Mouse (Mus musculus) liver, embryonic 14.5 days (tissue): Measurements from ENCODE around the gene Tmem60. TPM values are rescaled to one million over a fixed set of nuclear protein-coding genes. Genes with fewer than 3 reads are reported as not detected.

Source experiments
- ATAC-seq: fragments of 200-750 bp; cut with Nextera tagmentation; 2 replicates; pipeline ENCODE4 v1.8.0; 2017; ENCODE audit warnings: moderate number of reproducible peaks, mild to moderate bottlenecking, moderate library complexity; ENCODE audit not compliant: insufficient read depth
- DNase-seq, 3 experiments: peaks; one replicate each; pipeline ENCODE4 v3.0.0-alpha.2; 2012 to 2013; ENCODE audit warnings: low read depth in 3 of 3, low spot score in 3 of 3
- H3K27ac ChIP-seq: fragments of 300-500 bp; sonication (generic); 2 replicates; pipeline ENCODE4 v1.5.1; 2014; ENCODE audit warnings: moderate library complexity, mild to moderate bottlenecking, control low read depth, inconsistent platforms
- H3K27me3 ChIP-seq: fragments of 300-500 bp; sonication (generic); 2 replicates; pipeline ENCODE4 v1.6.1; 2014; ENCODE audit warnings: mild to moderate bottlenecking, low read length, moderate library complexity; ENCODE audit not compliant: control insufficient read depth, insufficient read depth
- H3K36me3 ChIP-seq: fragments of 300-500 bp; sonication (generic); replicated peaks from 2 replicates; pipeline ENCODE4 v1.6.1; 2014; ENCODE audit warnings: low read depth; ENCODE audit not compliant: control insufficient read depth, insufficient read depth
- H3K4me1 ChIP-seq, 2 experiments: fragments of 200-500 bp in 1 of 2; fragments of 300-500 bp in 1 of 2; sonication (generic) in 1 of 2; replicated peaks; 2 replicates each; pipeline ENCODE4 v1.6.1; 2012 to 2014; ENCODE audit warnings: antibody characterized with exemption in 1 of 2, inconsistent platforms in 1 of 2, low read length in 1 of 2; ENCODE audit not compliant: control insufficient read depth in 2 of 2, insufficient read depth in 2 of 2
- H3K4me2 ChIP-seq: fragments of 300-500 bp; sonication (generic); 2 replicates; pipeline ENCODE4 v1.6.1; 2014; ENCODE audit warnings: low read depth, mild to moderate bottlenecking, control low read depth, moderate library complexity
- H3K4me3 ChIP-seq, 2 experiments: fragments of 200-500 bp in 1 of 2; fragments of 300-500 bp in 1 of 2; sonication (generic) in 1 of 2; 2 replicates each; pipeline ENCODE4 v1.5.1; 2012 to 2014; ENCODE audit warnings: low read depth in 2 of 2, low read length in 2 of 2, mild to moderate bottlenecking in 2 of 2, control low read depth in 1 of 2, inconsistent platforms in 1 of 2, moderate library complexity in 1 of 2; ENCODE audit not compliant: insufficient read depth in 1 of 2
- H3K9ac ChIP-seq: fragments of 300-500 bp; sonication (generic); replicated peaks from 2 replicates; pipeline ENCODE4 v1.6.1; 2014; ENCODE audit warnings: mild to moderate bottlenecking, control low read depth, moderate library complexity
- H3K9me3 ChIP-seq: fragments of 300-500 bp; sonication (generic); 2 replicates; pipeline ENCODE4 v1.6.1; 2016; ENCODE audit warnings: low read length, mixed read lengths; ENCODE audit not compliant: control insufficient read depth
- CTCF ChIP-seq: IDR thresholded peaks from 2 replicates; pipeline ENCODE4 v1.5.1; 2016; ENCODE audit warnings: antibody characterized with exemption, low read depth, control low read depth
- EP300 ChIP-seq: IDR thresholded peaks from 2 replicates; pipeline ENCODE4 v1.6.1; 2016; ENCODE audit warnings: antibody characterized with exemption, low read depth
- WGBS: fragments of 180-500 bp; shearing (Covaris S2); extraction: QIAGEN DNeasy Blood & Tissue Kit; methylation state at CpG from one replicate; pipeline ENCODE4 v1.1.7; 2014; ENCODE audit not compliant: insufficient replicate concordance; 5-methylcytosine and 5-hydroxymethylcytosine counted together
- polyA plus RNA-seq, 2 experiments: library from polyadenylated mRNA; depleted of rRNA in 1 of 2; stranded (reverse) in 1 of 2; unstranded in 1 of 2; fragments of >200 nt; fragmentation: Nextera tagmentation in 1 of 2; extraction: Ambion mirVana in 1 of 2; gene quantifications; 2 replicates each; pipeline versions ENCODE4 v1.2.1 to v1.2.3; 2012 to 2014

The Tmem60 gene
- polyA plus RNA-seq, 2 experiments = 15.1 to 40.9 TPM

DNA sequence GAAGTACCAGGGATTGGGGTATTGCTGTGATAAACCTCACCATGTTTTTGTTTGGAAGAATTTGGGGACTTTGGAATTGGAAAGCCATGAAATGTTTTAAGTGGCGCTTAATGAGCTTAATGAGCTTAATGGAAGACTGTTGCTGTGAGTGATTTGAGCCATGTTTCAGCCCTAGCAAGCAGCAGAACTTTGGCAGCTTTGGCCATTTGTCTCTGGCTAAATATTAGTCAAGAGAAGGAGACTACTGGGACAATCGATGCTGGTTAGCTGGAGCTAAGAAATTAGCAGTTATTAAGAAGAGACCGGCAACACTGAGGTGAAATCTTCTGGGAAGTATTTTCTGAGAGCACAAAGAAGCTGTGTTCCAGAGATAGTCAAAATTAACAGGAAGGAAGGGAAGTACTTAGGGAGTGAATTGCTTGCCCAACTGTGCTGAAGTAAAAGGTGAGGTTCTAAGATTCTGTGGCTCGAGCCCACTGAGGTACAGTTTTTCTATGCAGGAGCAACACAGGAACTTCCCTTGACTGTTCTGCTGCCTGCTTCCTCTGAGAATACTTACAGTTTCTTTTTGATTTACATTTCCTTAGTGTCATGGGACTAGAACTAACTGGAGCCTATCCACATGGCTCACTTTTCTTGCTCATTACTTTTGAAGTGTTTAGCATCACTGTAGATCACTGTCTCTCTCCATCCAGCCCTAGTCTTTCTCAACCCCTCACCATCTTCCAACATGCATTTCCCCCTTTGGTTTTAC, 17.6 kb upstream of the Tmem60 start:
- TF ChIP-seq CTCF = no peak
- WGBS = 42% methylated on average over 4 of the region's 4 CpGs
- H3K9me3 ChIP-seq = no peaks in the 10 kb centered on the region
- H3K4me1 ChIP-seq = peaks cover 0 to 2% of the 10 kb centered on the region in 2 experiments; a peak in 2 of 4 replicates
- DNase-seq (no peak), ATAC-seq (no peak)
- no peaks in the 10 kb centered on the region for H3K27me3 ChIP-seq
- no peaks in the 10 kb centered on the region for H3K36me3 ChIP-seq
- no peak overlapping the region for H3K27ac ChIP-seq
- H3K4me2 ChIP-seq = no peak overlapping the region
- no peak overlapping the region for H3K9ac ChIP-seq
- no peak overlapping the region for H3K4me3 ChIP-seq

GRCm38 (mm10) chr5:20865193-20865755, 16.7 kb upstream of the Tmem60 start:
- no peak overlapping the region for H3K9ac ChIP-seq
- H3K27ac ChIP-seq = no peak overlapping the region
- ATAC-seq = no peak
- H3K4me3 ChIP-seq = no peak overlapping the region
- no peaks in the 10 kb centered on the region for H3K36me3 ChIP-seq
- no peak for TF ChIP-seq CTCF
- no peak for TF ChIP-seq EP300
- WGBS = 74% methylated on average over 2 of the region's 2 CpGs
- no peaks in the 10 kb centered on the region for H3K9me3 ChIP-seq
- peaks cover 0 to 2% of the 10 kb centered on the region in 2 experiments; a peak in 2 of 4 replicates for H3K4me1 ChIP-seq
- DNase-seq = no peak
- no peaks in the 10 kb centered on the region for H3K27me3 ChIP-seq
- no peak overlapping the region for H3K4me2 ChIP-seq

DNA sequence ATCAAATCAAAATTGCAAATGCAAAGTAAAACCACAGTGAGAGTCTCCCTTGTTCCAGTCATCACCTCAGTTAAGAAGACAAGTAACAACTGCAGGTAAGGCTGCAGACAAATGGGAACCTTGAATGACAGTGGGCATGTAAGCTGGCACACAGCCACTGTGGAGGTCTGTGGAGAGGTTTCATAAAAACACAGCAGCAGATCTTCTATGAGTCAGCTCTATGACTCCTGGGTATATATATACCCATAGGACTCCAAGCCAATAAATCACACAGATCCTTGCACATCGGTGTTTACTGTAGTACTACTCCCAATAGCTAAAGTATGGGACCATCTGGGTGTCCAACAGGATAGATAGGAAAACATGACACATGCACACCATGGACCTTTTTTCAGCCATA, 8.8 kb upstream of the Tmem60 start:
- H3K27me3 ChIP-seq = no peaks in the 10 kb centered on the region
- no peak overlapping the region for H3K4me3 ChIP-seq
- ATAC-seq (no peak), DNase-seq (no peak)
- no peaks in the 10 kb centered on the region for H3K9me3 ChIP-seq
- TF ChIP-seq CTCF (no peak), EP300 (no peak)
- no peaks in the 10 kb centered on the region for H3K36me3 ChIP-seq
- H3K9ac ChIP-seq = no peak overlapping the region
- H3K4me1 ChIP-seq = peaks cover 0 to 2% of the 10 kb centered on the region in 2 experiments; a peak in 1 of 4 replicates
- H3K27ac ChIP-seq = no peak overlapping the region
- 89% methylated on average over 1 of the region's 1 CpGs for WGBS
- no peak overlapping the region for H3K4me2 ChIP-seq

DNA sequence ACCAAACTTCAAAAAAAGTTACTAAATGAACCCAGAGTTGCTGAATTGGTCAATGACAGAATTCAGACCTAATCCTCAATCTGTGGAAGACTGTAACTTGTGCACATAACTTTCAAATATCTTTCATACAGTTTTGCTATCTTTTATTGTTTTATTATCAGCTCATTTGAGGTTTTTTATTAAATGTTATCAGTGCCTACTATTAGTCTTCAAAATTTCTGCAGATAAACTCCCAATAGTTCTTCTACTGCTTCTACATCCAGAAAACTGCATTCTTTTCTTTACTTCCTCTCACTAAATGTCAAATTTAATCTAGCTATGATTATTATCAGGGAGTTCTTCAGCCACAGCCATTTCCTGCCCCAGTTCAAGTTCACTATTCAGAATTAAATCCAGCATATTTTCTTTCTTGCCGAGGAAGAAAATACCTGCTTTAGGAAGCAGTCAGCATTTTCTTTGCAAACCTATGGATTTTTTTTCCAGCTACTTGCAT, 5.0 kb upstream of the Tmem60 start:
- WGBS = 21% methylated on average over 1 of the region's 1 CpGs
- TF ChIP-seq CTCF (no peak), EP300 (no peak)
- H3K36me3 ChIP-seq = no peaks in the 10 kb centered on the region
- H3K4me3 ChIP-seq = no peak overlapping the region
- H3K4me1 ChIP-seq = peaks cover 0 to 9% of the 10 kb centered on the region in 2 experiments
- no peaks in the 10 kb centered on the region for H3K27me3 ChIP-seq
- no peak for ATAC-seq
- H3K27ac ChIP-seq = no peak overlapping the region
- no peak overlapping the region for H3K9ac ChIP-seq
- H3K4me2 ChIP-seq = no peak overlapping the region
- DNase-seq = no peak
- H3K9me3 ChIP-seq = no peaks in the 10 kb centered on the region

DNA sequence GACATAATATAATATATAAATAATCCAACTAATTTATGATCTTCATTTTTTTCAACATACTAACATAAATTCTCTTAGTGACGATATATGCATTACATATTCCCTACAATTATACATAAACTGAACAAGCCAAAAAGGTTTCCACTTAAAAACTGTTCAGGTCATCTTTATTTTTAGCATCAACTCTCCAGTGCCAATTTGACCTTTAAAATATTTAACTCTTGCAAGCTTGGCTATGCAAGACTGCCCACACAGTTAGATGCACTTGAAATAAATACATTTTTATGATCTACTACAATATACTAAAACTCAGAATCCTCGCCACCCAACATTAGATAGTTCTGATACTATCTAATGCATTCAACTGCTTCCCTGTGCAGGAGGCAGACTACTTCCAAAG, 1.6 kb upstream of the Tmem60 start:
- H3K27me3 ChIP-seq = no peaks in the 10 kb centered on the region
- peak overlapping the region; percentile 68 for H3K4me2 ChIP-seq
- no peaks in the 10 kb centered on the region for H3K9me3 ChIP-seq
- peaks cover 12 to 20% of the 10 kb centered on the region in 2 experiments for H3K4me1 ChIP-seq
- TF ChIP-seq CTCF = no peak
- no peak for TF ChIP-seq EP300
- H3K9ac ChIP-seq = peak overlapping the region; percentile 73
- ATAC-seq (no peak), DNase-seq (no peak)
- no peaks in the 10 kb centered on the region; the same call in 1 of the 2 replicates for H3K36me3 ChIP-seq
- no peak overlapping the region for H3K27ac ChIP-seq
- 27% methylated on average over 2 of the region's 2 CpGs for WGBS
- H3K4me3 ChIP-seq = peak overlapping the region in 1 of 2 experiments; percentile 70; a peak in 2 of 4 replicates
